Mouse (Mus musculus): ENCODE data around the gene Neil1.
A peak's percentile ranks its signal among the peaks of the same experiment; 100 is the strongest.

Neil1 gene

GRCm38 (mm10) chr9:57138507-57138906 is 9.6 kb downstream of the Neil1 start:
- no peak for DNase-seq (ENCODE audit: low spot score)

GRCm38 (mm10) chr9:57137777-57138176 is 10.3 kb downstream of the Neil1 start:
- DNase-seq (ENCODE audit: low spot score): no peak

GRCm38 (mm10) chr9:57137246-57137645 is 10.9 kb downstream of the Neil1 start:
- no peak for DNase-seq (ENCODE audit: low spot score)

- peak; percentile 94 for DNase-seq (ENCODE audit: low spot score)
Measured at GRCm38 (mm10) chr9:57130577-57131433, 17.3 kb downstream of the Neil1 start, which contains the start of gene Man2c1. TSS of gene Man2c1 (plus strand) at chr9:57130690.

GRCm38 (mm10) chr9:57129641-57130040 is 18.5 kb downstream of the Neil1 start:
- DNase-seq (ENCODE audit: low spot score): no peak

GRCm38 (mm10) chr9:57117261-57117755 is 30.8 kb downstream of the Neil1 start:
- DNase-seq (ENCODE audit: low spot score): no peak

Data from MN1 (cell line).